Mouse (Mus musculus): Measurements from ENCODE around the gene Grap.
"Not testable (repeated sequence)": the region's sequence is repeated elsewhere in the genome, so short reads cannot be mapped to it uniquely, and the experiment has no call there.

Grap gene

DNA sequence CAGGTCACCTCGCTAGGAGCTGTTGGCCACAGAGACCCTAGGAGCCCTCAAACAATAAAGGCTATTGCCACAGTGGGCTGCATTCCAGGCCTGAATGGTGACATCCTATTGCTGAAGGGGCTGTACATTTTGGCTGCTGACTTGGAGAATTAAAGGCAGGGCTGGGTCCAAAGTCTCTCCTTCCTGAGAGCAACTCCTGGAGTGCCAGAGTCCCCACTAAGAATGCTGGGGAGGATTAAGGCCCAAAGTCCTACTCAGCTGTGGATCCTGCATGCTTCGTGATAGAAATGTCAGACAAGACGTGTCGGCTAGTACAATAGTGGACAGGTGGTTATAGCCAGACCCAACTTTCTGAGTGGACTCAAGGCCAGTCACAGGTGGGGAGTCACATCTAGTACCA, 16.8 kb upstream of the Grap start:
- in situ Hi-C loops (cut with MboI; ENCODE audit: low pct_unique_long_range_greater_than_20kb in 1 of 2, low sequenced_read_pairs in 2 of 2, unreplicated experiment in 1 of 2), result not testable (repeated sequence)

DNA sequence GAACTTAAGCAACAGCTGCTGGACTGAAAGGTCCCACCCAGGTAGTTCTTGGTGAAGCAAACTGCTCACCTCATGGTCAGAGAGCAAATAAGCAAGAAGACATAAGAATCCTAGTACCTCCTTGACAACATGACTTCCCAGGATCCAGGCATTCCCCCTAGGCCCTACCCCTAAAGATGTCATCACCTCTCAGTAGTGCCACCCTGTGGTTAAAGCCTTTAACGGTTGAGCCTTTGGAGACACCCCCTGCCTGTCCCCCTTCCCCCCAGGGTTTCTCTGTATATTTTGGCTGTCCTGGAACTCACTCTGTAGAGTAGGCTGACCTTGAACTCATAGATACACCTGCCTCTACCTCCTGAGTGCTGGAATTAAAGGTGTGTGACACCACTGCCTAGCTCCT, 15.7 kb upstream of the Grap start:
- in situ Hi-C loops (cut with MboI; ENCODE audit: low pct_unique_long_range_greater_than_20kb in 1 of 2, low sequenced_read_pairs in 2 of 2, unreplicated experiment in 1 of 2), result no loop called here

DNA sequence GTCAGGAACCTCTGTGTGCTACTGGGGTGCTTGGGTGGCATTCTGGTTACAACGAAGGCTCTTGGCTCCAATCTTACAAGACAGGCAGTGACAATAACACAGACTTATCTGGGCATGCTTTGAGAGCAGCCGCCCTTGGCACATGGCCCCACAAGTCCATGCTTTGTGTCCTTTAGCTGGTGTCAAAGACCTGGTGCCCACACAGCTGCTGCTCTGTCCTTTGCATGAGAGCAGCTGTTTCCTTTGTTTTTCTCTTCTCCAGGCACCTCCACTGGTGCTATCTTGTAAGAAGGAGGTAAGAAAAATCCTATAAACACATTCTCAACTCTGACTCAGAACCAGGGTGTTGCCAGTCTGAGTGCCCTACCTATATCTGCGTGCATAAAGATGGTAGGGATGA, 15.2 kb upstream of the Grap start:
- in situ Hi-C loops (cut with MboI; ENCODE audit: low pct_unique_long_range_greater_than_20kb in 1 of 2, low sequenced_read_pairs in 2 of 2, unreplicated experiment in 1 of 2), result no loop called here

DNA sequence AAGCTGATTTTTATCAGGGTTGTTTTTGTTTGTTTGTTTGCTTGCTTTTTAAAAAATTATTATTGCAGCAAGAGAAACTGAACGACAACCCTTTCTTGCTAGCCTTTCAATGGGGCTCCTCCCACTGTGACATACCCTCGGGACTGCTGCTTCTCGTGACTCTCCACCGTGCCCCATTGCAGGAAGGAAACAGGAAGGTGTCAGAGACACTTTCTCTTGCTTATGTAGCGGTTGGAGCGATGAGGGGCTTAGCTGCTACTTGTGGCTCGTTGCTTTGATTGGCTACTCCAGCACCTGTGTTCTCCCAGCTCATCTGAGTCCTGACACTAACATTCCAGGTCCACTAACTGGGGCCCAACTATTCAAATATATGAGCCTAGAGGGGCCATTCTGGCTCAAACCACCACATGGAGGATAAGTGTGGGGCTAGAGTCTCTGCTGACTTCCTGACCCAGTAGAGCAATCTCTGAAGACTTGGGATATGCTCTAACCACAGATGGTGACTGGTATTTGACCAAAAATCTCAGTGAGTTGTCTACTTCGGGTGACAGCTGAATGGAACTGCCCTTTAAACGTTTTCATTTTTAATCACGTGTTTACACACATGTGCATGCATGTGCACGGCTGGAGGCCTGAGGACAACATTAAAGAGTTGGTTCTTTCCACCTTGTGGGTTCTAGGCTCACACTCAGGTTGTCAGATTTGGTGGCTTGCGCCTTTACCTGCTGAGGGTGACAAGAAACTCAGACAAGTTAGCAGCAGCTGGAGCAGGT, 14.1 kb upstream of the Grap start:
- in situ Hi-C loops (cut with MboI; ENCODE audit: low pct_unique_long_range_greater_than_20kb in 1 of 2, low sequenced_read_pairs in 2 of 2, unreplicated experiment in 1 of 2), result no loop called here

DNA sequence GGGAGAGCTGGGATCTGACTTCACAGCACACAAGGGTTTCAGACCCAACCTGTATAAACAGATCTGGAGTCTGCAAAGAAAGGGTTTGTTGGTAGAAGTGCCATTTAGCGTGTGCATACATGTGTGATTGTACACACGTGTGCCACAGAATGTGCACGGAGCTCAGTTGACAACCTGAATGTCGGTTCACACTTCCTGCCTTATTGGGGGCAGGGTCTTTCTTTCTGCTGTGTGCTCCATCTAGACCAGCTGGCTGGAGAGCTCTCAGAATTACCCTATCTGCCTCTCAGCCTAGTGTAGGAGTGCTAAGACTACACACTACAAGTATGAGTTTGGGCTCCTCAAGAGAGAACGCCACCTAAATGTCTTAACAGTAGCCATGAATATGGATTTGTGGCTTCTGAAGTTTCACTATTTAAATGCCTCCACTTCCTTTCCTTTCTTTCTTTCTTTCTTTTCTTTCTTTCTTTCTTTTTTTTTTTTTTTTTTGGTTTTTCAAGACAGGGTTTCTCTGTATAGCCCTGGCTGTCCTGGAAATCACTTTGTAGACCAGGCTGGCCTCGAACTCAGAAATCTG, 13.4 kb upstream of the Grap start:
- in situ Hi-C loops (cut with MboI; ENCODE audit: low pct_unique_long_range_greater_than_20kb in 1 of 2, low sequenced_read_pairs in 2 of 2, unreplicated experiment in 1 of 2), result no loop called here

DNA sequence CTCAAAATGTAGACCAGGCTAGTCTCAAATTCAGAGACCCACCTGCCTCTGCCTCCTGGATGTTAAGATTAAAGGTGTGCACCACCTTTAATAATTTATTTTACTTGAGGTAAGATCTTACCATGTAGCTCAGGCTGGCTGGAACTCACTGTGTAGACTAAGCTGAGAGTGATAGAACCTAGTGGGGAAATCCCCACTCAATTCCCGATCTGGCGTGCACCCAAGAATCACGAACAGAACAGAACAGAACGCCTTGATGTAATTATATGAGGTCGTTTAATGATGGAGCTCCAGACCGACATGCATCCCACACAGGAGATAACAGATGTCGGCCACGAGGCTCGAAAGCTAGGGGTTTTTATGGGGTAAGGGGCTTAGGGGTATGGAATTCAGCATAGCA, 12.5 kb upstream of the Grap start:
- in situ Hi-C loops (cut with MboI; ENCODE audit: low pct_unique_long_range_greater_than_20kb in 1 of 2, low sequenced_read_pairs in 2 of 2, unreplicated experiment in 1 of 2), result not testable (repeated sequence)

DNA sequence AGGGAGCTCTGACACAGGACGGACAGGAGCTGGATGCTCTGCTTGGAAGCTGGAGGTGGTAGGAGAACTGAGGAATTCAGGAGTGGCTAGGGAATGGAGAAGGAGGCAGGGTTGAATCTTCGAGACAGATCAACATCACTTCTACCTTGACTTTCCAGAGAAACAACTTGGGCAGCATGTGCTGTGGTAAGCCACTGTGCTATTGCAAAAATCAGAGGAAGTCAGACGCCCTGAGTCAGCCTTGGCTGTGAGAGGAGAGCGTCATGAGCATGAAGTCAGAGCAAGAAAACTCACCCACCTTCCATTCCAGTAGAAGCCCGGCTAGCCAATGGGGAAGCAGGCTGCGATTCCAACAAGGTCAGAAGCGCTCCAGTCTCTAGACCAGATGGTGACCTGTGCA, 11.0 kb upstream of the Grap start:
- in situ Hi-C loops (cut with MboI; ENCODE audit: low pct_unique_long_range_greater_than_20kb in 1 of 2, low sequenced_read_pairs in 2 of 2, unreplicated experiment in 1 of 2), result no loop called here

DNA sequence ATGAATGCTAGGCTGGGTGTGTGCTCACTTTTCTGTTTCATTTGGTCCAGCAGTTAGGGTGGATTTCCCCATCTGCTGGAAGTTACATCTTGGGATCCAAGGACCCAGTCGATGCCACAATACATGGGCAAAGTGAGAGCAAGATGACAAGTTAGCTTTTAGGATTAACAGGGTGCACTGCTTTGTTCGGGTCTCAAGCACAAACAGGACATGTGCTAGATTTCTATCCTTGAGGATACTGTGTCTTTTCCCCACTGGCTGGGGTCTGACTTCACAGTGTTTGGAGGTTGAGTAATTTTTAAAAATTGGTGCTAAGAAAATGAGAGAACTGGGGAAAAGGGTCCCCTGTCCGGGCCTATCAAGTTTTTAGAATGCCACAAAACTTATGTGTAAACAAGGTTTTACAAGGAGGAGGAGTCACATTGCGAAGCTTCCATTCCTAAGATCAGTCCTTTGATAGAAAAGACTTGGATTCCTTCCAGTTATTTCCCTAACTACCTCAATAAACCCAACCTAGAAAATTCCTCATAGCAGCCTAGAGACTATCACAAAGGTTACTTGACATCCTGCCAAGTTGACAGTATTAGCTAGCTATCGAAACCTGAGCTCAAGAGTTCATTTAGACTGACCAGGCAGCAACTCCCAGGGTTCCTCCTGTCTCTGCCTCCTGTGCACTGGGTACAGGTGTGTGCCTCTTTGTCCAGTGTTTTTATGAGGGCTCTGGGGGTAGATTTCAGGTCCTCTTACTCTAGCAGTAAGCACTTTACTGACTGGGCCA, 9.7 kb upstream of the Grap start:
- in situ Hi-C loops (cut with MboI; ENCODE audit: low pct_unique_long_range_greater_than_20kb in 1 of 2, low sequenced_read_pairs in 2 of 2, unreplicated experiment in 1 of 2), result no loop called here

DNA sequence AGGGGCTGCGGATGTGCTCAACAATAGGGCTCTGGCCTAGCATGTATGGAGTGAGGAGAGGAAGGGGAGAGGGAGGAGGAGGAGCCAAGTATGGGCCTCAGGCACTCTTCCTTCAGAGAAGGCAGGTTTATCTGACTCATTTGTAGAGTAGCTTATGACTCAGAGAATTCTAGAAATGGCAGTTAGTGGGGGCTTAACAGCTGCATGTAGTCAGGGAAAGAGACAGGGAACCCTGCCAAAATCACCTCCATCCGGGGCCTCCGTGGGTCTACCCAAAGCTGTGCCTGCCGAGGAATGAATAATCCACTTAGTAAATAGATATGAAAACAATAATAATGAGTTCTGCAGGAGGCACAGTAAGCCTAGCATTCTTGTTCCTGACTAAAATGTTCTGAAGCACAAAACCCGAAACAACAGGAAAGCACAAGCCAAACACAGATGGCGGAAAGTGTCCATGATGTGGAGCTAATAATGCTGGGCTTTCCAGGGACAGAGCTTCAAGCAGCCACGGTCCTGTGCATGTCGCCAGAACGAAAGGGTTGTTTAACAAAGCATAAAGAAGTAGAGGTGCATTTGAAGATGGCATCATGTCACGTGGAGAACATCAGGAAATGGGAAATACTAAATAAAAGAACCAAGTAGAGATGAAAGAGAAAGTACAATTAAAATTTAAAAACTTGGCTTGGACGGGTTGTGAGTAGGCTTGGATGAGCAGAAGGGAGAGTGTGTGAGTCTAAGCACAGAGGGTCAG, 8.3 kb upstream of the Grap start:
- in situ Hi-C loops (cut with MboI; ENCODE audit: low pct_unique_long_range_greater_than_20kb in 1 of 2, low sequenced_read_pairs in 2 of 2, unreplicated experiment in 1 of 2), result no loop called here

DNA sequence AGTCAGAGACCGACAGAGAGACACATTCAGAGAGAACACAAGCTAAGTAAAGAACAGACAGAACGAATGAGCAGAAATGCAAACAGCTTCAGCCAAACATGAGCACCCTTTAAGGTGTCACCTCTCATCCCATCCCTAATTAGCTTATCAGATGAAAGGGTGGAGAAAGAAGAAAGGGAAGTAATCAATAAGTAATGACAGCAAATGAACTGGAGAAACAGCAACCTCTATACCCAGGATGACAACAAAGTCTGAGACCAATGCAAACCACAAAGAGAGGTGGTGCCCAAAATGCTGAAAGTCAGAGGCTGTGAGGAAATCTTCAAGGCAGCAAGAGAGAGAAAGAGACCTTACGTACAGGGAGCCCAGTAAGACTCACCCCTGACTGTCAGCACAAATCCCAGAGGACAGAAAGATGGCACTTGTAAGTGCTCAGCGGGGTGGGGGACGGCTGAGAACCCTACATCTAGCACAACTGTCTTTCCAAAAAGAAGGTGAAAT, 7.7 kb upstream of the Grap start:
- in situ Hi-C loops (cut with MboI; ENCODE audit: low pct_unique_long_range_greater_than_20kb in 1 of 2, low sequenced_read_pairs in 2 of 2, unreplicated experiment in 1 of 2), result no loop called here

DNA sequence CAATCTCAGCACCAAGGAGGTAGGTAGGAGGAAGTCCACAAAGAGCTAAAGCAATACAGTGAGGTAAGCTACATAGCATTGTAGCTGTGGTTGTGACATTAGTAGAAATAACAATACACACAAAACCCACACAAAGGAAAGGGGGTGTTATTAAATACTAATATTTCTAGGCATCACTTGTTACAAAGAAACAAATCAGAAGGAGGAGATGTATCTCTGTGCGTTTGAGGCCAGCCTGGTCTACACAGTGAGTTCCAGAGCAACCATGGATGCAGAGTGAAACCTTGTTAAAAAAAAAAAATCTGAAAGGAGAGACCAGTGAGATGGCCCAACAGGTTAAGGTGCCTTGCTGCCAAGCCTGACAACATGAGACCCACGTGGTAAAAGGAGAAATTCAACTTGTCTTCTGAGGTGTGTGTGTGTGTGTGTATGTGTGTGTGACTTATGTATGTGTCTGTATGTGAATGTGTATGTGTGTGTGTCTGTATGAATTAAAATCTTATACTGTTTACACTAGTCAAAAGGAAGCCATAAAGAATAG, 6.5 kb upstream of the Grap start:
- in situ Hi-C loops (cut with MboI; ENCODE audit: low pct_unique_long_range_greater_than_20kb in 1 of 2, low sequenced_read_pairs in 2 of 2, unreplicated experiment in 1 of 2), result no loop called here

DNA sequence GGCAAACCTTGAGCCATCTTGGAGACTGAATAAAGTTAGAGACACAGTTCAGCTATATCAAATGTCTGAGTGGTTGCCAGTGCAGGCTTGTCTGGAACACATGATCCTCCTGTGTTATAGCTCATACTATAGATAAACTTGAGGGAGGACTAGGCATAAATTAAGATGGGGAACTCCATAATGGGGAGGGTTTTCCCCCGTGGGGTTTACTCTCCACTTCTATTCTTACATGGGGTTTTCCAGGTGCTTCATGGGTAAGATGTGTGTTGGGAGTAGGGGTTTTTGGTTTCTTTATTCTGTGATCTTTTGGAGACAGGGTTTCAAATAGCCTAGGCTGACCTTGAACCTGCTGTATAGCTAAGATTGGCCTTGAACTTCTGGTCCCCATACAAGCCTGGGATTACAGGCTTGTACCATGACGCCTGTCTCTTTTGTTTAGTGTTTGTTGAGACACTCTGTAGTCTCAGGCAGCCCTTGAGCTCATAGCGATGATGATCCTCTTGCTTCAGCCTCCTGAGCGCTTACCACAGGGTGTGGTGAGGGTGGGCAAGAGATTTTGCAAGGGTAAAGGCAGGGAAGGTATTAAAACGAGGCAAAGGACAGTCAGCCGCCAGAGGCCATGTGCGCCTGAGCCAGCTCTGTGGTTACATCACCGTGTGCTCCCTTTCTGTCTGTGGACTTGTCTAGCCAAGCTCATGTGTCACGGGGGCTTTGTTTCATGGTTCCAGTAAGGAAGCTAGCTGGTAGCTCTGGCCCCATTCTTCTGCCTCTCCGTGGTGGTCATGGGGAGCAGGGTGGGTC, 5.8 kb upstream of the Grap start:
- in situ Hi-C loops (cut with MboI; ENCODE audit: low pct_unique_long_range_greater_than_20kb in 1 of 2, low sequenced_read_pairs in 2 of 2, unreplicated experiment in 1 of 2), result no loop called here

DNA sequence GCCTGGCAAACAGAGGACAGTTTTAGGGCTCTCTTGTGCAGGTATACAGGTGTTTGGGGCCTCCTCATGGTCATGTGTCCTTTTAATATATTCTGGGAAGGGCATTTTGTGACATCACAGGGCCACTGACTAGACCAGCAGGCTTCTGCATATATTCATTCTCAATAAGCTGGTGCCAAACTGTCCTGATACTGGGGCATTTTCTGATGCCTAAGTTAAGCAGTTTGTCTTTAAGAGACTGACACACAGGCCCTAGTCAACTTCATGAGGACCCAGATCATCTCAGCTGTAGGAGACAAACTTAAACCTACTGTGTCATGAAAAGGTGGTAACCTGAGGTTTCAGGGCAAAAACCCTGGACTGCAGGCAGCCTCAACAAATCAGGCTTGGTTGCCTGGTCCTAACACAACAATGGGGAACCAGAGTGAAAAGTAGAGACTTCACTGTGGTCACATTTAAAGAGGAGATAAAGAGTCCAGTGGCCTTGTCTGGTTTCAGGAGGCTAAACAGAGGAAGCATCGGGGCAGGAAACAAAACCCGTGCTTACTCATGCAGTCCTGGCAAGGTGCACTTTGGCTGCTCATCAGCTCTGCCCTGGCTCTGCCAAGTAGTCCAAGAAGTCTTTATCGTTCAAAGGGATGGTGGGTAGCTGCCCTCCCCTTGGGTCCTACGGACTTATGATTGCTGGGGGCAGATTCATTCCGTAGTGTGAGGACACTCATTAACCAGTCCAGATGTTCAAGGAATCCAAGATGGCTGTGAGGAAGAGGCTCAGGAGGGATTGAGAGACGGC, 4.9 kb upstream of the Grap start:
- in situ Hi-C loops (cut with MboI; ENCODE audit: low pct_unique_long_range_greater_than_20kb in 1 of 2, low sequenced_read_pairs in 2 of 2, unreplicated experiment in 1 of 2), result no loop called here

DNA sequence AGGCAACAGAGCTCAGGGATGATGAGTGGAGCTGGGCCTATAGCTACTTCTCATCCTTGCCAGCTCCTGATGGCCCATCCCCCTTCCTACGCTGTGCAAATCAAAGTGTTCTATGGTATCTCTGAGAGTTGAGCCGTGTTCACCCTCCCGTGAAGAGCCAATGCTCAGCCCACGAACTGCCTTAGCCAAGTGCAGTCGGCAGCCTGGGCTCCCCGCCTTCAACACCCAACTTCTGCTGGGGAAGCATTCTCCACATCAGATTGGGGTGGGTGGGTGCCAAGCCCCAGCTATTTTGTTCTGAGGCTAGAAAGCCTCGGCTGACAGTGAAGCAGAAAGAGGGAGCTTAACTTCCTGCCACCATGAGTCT, 4.3 kb upstream of the Grap start:
- in situ Hi-C loops (cut with MboI; ENCODE audit: low pct_unique_long_range_greater_than_20kb in 1 of 2, low sequenced_read_pairs in 2 of 2, unreplicated experiment in 1 of 2), result no loop called here

DNA sequence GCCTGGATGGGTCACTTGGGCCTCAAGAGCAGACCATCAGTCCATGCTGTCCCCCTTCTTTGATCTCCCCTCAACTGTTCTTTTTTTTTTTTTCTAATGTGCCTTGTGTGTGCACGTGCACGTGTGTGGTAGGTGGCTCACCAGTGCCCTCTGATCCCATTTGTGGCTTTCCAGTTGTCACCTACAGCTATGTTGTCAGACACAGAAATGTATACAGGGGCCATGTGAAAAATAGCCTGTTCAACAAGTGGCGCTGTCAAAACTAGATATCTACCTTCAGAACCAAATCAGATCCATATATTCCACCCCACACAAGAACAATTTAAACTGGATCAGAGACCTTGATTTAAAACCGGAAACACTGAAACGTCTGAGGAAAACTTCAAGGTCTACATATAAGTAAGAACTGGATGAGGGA, 3.9 kb upstream of the Grap start:
- in situ Hi-C loops (cut with MboI; ENCODE audit: low pct_unique_long_range_greater_than_20kb in 1 of 2, low sequenced_read_pairs in 2 of 2, unreplicated experiment in 1 of 2), result no loop called here

DNA sequence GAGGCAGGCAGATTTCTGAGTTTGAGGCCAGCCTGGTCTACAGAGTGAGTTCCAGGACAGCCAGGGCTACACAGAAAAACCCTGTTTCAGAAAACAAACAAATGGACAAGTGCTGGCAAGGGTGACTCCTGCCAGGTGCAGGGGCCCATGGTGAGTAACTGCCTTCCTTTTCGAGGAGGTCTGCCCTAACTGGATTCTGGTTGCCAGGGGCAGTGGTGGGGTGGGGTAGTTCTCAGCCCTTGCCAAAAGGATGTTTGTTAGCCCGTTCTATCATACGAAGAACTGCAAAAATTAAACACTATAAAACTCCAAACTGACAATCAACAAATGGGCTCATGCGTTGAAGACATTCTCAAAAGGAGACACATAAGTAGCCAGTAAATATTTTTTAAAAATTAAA, 3.4 kb upstream of the Grap start:
- in situ Hi-C loops (cut with MboI; ENCODE audit: low pct_unique_long_range_greater_than_20kb in 1 of 2, low sequenced_read_pairs in 2 of 2, unreplicated experiment in 1 of 2), result no loop called here

DNA sequence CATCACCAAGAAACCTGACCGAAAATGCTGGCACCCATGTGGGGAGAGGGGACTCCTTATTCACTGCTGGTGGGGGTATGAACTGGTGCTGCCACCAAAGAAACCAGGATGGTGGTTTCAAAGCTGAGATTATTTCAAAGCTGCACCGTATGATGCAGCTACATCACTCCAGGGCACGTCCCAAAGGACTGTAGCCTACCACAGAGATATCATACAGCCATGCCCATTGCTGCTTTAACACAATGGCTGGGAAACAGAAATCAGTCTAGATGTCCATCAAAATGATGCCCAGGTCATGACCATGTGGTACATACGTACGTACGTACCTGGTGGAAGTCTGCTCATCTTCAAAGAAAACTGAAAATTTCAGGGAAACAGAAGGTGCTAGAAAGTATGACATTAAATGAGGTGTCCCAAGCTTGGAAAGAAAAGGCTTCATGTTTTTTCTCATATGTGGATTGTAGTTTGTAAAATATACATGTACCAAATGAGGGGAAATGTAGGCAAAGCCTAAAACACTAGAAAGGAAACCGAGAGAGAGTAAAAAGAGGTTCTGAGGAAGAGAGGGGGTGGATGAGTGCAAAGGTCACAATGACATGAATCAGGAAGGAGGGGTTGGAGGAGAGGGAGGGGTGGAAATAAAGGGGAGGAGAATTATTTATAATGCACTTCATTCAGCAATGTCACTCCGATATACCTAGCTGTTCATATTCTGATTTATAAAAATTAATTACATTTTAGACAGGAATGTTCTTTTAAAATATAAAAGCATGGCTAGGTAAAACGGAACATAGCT, 2.4 kb upstream of the Grap start:
- in situ Hi-C loops (cut with MboI; ENCODE audit: low pct_unique_long_range_greater_than_20kb in 1 of 2, low sequenced_read_pairs in 2 of 2, unreplicated experiment in 1 of 2), result no loop called here
